Mouse (Mus musculus) neutrophil, adult 5-6 weeks (primary cell): ENCODE measurements at regions not wholly inside any gene's neighbourhood (a gene's known extent, or its start where the extent isn't known, plus 50 kb on each side); places are given as distances from the start of the nearest gene placed in this dataset.

Experiments used
- ATAC-seq: fragments of 151-379, 151-347 bp; 2 replicates; pipeline ENCODE4 v1.8.0; 2017; ENCODE audit warnings: mild to moderate bottlenecking, moderate TSS enrichment; ENCODE audit not compliant: insufficient number of reproducible peaks, poor library complexity, low FRiP score, severe bottlenecking; ENCODE audit errors: extremely low read depth

DNA sequence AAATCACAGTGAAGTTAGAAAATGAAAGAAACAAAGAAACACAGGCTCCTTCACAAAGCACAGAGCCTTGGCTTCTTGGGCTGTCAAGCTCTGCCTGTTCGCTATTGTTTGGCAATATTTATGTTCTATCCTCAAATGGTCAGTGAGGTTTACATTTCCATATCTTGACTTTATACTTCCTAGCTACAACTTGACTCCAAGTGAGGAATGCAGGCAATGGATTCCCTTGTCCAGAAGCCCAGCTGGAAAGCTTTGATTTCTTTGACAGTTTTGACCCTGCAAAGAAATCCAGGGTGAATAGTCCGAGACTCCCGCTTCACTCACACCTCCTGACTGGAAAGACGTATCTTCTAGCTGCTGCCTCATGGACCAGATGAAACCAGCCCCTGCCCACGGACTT, 537.3 kb upstream of the Pbx1 start:
- no peak for ATAC-seq

DNA sequence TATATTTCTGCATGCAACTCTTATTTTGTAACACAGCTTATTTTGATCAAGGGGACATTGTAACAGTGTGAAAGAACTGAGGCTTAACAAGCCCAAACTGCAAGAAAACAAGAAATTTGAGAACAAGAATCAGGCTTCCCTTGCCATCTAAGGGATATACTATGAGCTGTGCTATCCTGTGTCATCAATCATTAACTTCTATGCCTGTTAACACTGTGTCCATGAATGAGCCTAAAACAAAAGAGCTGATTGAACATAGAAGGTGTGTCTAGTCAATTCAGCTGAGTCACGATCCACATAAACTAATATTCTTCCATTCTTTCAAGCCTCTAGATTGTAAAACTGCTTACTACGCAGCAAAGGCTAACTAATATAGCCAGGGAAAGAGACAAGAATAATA, 535.3 kb upstream of the Pbx1 start:
- ATAC-seq, result no peak

DNA sequence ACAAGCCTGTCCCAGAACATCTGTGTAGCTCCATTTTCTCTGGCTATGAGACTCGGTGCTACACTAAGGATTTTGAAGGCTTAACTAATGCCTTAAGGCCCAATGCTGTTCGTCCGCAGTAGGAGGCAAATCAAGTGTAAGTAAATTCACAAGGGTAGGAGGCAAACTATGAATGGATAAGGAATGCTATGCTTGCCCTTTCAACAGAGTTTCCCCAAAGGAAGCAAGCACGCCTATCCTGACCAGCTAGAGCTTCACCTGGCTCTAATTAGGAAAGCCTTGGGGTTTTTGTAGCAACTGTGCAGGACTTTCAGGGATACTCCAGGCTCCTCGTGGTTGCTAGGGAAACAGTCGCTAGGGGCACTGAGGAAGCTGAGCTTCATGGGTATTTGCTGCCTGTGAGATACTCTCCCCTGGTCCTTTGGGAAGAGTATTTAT, 532.4 kb upstream of the Pbx1 start:
- ATAC-seq, result no peak

DNA sequence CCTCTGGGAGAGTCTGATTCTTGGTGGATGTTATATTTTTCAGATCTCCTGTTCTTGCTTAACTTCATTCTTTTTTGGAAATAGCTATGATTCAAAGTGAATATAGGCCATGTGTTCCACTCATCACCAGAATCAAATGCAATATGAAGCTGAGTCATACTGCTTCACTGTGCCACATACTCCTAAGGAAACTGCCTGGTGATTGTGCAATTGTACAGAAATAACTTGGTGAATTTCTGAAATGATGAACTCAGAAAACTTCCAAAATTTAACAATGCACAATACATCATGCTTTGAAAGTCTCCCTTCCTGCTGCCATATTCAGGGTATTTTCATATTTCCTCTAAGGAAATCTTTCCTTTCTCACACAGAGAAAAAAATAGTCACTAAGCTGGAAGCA, 518.9 kb upstream of the Pbx1 start:
- ATAC-seq, result no peak

DNA sequence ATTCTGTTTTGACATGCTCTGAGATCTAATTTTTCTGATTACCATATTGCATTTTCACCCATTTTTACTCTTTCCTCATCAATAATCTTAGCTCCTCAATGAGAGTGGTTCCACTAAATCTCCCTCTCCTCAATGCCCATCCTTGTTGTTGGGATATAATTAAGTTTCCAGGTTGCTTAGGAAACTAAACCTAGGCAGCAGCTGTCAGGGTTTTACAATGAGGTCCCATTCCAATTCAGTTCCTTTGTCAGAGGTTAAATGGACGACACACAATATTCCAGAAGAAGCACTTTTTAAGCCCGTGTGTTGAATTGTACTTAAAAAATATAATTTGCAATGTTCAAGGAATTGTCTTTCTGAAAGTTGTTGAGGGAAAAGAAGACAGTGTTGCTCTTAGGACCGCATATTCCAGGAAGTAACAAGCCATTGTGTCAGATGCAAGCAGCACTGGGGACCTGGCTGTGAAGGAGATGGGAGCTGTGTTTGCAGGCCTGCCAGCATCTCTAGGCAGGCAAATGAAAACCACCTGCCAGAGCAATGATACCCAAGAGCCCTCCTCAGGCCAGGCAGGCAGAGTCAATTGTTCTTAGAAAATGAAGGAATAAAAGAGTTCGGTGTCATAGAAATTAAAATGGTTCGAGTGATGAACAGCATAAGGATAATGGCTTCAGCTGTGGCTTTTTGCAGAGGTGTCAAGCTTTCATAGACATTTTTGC, 492.2 kb upstream of the Pbx1 start:
- ATAC-seq, result no peak

DNA sequence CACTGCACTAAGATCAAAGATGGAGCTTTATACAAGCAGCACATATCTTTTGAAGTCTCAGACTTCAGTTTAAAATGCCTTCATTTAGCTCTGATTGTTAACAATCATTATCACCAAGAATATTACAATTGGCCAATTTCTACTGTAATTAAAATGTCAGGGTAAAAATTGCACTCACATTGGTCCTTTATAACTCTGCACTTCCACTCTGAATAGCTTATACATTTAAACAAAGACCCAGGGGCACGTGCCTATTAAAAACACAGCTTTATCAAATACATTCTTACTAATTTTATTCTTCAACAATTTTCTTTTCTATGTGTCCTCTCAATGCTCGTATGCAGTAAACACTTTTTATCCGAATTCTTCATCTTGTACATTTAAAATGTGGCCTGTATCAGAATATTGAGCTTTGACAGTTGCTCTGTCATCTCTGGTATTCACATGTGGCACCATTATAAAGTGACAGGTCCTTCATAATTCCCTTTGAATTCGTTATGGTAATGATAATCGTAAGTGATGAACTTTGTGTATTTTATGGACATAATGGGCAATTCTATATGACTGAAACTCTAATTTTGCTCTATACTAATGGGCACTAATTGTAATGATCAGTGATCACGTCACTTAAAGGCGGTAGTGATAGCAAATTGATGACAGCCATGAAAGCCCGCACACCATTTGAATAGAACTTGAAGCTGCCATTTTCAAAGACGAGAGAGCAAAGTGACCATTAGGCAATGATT, 486.4 kb upstream of the Pbx1 start:
- ATAC-seq, result no peak

DNA sequence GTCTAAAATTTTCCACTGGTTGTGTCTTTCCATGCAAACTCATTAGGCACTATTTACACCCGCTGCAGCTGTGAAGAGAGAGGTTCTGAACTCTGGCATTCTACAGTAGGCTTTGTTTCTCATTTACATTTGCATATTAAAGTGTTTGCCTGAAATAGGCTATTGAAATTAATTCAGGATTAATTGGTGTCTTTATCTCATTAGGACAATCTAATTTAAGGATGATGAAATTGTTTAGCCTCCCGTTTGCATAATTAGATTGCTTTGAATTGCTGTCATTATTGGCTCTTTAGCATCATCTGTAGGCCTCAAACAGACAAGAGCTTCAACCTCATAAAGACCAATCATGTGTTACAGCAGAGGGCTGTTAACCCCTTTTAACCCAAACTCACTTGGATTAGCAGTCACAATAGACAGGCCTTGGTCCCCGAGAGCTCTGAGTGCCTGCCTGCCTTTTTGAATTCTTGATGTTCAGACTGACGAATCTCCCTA, 476.7 kb upstream of the Pbx1 start:
- no peak for ATAC-seq

DNA sequence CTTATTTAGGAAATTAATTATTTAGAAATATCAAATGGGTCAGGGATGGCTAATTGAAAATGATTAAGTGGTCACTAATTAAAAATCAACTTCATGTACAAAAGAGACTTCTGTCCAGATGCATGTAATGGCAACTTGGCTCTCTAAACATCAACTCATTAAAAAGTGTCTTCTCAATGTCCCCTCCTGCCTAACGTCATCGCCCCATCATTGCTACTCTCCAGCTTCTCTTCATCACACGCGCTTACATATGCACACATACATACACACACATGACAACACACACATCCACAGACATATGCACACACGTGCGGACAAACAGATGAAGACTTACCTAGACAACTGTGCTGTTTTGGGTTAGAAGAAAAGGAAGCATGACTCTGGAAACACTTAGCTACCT, 476.1 kb upstream of the Pbx1 start:
- no peak for ATAC-seq

DNA sequence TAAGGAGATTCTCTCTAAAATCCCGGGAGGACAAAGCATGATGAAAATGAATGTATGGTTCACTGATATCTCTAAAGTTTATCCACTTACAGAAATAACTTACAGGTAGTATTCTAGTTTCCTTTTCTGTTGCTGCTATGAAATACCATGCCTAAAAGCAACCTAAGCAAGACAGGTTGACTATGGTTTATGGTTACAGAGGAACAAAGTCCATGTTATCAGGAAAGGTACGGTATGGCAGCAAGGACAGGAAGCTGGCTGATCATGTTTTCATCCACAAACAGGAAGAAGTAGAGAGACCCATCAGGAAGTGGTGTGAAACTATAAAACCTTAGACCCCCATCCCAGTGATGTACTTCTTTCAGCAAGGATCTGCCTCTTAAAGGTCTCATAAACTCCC, 466.4 kb upstream of the Pbx1 start:
- ATAC-seq, result no peak

DNA sequence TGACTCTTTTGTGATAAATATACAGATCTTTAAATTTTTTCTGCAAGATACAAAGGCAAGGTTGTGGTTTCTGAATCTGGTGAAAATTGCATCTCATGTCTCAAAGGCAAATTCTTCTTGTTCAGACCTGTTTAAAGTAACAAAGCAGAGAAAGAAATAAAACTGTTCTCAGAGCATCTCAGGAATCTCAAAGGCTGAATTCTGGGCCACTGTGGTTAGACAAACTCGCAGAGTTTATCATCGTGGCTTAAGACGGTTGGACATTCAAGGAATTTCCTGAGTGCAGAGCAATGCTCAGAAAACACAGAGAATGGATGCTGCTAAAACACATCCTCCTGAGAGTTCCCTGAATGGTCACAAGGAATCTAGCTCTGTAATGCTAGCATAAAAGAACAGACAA, 429.5 kb upstream of the Pbx1 start:
- no peak for ATAC-seq

DNA sequence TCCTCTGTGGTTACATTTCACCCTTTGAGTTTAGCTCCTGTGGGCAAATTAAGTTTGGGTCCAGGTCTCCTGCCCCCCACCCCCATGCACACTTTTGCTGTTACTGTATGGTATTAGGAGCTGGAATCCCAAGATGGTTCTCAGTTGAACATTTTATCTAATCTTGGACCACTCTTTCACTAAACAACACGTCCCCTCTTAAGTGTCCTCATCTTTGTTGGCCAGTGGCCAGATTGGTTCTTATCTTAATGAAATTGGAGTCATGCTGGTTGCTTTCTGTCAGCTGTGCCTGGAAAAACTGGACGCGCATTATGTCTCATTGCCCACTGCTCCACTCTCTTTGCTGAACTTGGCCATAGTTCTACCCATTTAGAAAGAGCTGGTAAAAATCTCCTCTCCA, 391.1 kb upstream of the Pbx1 start:
- ATAC-seq, result no peak

DNA sequence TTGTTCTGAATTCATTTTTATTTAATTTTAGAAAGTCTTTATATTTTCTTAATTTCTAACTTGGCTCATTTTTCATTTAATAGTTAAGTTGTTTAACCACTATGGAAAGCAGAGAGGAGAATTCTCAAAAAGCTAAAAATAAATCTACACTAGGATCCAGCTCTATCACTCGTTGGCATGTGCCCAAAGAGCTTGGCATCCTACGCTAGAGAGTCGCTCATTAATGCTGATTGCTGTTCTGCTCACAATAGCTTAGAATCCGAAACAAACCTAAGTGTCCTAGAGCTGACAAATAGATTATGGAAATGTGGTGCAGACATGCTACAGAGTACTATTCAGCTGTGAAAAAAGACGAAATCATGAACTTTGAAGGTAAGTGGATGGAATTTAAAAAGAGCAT, 386.3 kb upstream of the Pbx1 start:
- ATAC-seq, result no peak

DNA sequence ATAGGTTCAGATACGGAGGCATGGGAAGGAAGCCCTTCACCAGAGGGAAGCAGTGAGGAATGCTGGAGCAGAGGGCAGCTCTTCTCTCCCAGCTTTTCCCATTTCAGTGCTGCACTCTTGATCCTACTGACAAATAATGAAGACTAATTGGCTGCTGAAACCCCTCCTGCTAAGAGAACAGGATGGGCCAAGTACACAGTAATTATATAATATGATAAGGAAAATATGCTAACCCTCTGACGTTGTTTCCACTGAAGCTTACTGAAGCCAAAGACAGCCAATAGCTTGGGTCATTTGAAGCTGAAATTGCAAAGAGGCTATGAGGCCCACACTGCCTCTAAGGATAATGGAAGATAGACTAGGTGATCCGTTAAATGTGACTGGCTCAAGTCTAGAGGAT, 375.0 kb upstream of the Pbx1 start:
- no peak for ATAC-seq

DNA sequence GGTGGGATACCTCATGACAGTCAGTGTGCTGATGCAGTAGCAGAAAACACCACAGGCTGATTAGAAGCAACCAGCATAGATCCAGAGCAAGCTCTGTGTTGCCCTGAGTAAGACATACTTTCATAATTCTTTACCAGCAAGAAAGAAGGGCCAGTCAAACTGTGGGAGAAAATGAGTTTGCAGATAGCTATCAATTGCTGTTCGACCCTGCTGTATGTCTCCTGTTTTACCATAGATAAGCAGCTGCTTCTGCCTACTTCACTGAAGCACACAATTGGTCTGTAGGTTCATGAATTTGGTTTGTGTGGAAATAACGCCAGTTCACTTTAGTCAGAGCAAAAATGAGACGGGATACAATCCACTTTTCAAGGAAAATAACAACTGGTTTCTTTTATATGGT, 373.4 kb upstream of the Pbx1 start:
- ATAC-seq, result no peak

DNA sequence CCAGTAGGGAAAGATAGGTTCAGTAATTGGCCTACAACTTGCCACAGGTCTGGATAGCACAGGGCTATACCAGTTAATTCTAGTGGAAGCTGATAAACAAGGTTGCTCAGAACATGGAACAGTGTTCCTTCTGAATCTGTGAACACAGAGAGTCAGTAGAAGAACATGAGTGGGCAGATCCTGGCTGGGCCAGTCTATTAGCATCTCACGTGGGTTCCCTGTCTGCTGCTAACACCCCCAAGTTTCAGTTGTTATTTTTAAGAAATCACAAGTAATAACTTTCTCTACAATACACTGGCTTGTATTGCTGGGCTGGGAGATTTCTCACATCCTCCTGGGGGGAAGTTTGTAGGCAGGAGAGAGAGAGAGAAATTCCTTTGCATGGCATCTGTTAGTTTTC, 369.0 kb upstream of the Pbx1 start:
- no peak for ATAC-seq

DNA sequence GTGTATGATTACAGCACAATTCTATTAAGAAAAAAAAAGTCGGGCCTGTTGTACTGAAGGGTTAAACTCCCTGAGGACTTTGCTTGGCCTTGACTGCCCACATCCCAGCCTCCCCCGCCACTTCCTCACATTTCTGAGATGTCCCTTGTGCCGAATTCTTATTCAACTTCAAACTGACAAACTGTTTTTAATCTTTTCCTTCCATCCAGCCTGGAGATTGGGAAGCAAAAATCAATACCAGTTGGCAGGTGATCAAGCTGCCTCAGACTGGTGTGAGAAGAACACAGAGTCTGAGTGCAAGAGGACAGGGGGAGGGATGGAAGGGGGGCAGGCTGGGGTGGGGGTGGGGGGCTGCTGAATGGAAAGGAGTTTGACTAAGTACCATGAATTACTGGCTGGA, 354.7 kb upstream of the Pbx1 start:
- no peak for ATAC-seq

DNA sequence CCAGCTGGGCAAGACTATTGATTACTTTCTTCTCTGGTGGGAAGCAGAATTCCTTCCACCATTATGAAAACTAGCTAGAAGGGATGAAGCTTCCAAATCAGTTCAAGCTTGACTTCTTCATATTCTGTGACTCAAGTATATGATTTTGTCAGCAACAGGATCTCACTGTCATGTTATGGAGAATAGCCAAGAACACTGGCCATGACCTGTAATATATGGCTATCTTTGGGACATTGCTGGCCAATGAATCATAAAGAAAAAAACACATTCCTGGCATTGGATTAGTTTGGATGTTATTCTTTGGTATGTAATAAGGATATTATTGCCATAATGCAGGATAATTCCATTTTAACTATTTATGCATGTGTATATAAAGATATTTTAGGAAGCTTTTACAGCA, 351.8 kb upstream of the Pbx1 start:
- no peak for ATAC-seq

DNA sequence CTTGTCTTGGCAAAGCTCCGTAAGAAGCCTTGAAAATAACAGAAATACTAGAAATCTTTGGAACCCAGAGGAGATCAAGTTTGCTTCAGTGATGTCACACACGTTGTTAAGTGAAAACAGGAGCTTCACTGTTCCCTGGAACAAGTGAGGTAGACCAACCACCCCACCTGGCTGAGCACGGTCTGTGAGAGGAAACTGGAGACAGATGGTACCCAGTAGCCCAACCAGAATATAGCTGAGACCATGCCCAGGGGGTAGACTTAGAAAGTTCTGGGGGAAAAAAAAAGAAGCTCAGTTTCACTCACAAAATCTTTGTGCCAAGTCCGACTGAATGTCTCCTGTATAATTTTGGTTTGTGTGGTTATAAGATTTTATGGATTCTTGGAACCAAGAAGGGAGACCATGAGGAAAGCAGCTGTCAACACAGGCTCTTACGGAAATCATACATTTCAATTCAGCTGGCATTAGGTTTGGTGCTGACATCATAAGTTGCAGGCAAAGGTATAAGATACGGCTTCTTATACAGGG, 332.4 kb upstream of the Pbx1 start:
- no peak for ATAC-seq

DNA sequence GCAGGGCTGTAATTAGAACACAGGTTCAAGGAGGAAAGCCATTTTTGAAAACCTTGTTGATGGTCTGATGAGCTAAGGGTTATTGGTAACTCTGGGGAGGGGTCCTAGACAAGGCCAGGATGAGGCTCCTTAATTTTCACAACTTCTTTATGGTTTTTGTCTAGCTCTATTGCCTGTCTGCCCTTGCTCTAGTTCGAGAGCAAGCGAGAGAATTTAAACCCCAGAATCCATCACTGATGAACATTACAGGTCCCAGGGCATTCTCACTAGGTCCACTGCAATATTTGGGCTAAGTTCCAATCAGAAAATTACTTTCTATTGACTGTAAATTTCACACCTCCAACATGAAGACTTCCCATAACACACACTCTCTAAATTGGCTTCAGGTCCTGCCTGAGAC, 329.0 kb upstream of the Pbx1 start:
- no peak for ATAC-seq

DNA sequence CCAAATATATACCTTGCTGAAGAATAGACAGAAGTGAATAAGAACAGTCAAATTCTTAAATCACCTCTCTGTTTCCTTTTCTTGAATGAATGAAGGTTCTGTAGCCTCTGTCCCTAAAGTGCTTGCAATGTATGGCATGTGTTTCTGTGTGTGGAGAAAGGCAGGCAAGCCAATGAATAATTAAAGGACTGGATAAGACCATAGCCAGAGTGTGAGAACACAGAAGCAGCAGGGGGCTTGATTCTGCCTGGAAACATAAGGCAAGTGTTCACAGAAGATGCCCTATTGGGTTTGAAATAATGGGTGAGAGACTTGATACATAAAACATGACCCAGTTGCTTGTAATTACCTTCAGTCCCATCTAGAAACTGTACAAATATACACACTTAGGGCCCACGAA, 328.2 kb upstream of the Pbx1 start:
- no peak for ATAC-seq
